Mouse (Mus musculus) cerebellum, adult 2 months (tissue): Measurements from ENCODE around the gene Fam198a.

Source experiments
- CTCF ChIP-seq: fragments of 200-500 bp; IDR thresholded peaks from 2 replicates; pipeline ENCODE4 v1.5.1; 2011; ENCODE audit warnings: low read depth, mild to moderate bottlenecking, control low read depth, low read length, moderate library complexity, borderline replicate concordance; ENCODE audit not compliant: insufficient read depth
- POLR2A ChIP-seq: fragments of 200-500 bp; IDR thresholded peaks from 2 replicates; pipeline ENCODE4 v1.6.1; 2011; ENCODE audit warnings: low read length, control low read depth, borderline replicate concordance; ENCODE audit not compliant: insufficient read depth

- TF ChIP-seq CTCF (no peak), POLR2A (no peak)
Observed at GRCm38 (mm10) chr9:121919027-121919501, 31.7 kb upstream of the Fam198a start.
